Mouse (Mus musculus) limb, embryonic 10.5 days (tissue): Measurements from ENCODE around the gene Itga3. TPM values are rescaled to one million over a fixed set of nuclear protein-coding genes. Genes with fewer than 3 reads are reported as not detected.

ENCODE experiments used
- DNase-seq: peaks from one replicate; pipeline ENCODE4 v3.0.0-alpha.2; 2017; ENCODE audit warnings: low spot score
- H3K27ac ChIP-seq: fragments of 300-500 bp; sonication (generic); 2 replicates; pipeline ENCODE4 v1.5.1; 2016; ENCODE audit warnings: mild to moderate bottlenecking
- H3K27me3 ChIP-seq: fragments of 300-500 bp; sonication (generic); 2 replicates; pipeline ENCODE4 v1.6.1; 2016; ENCODE audit warnings: low read depth, mild to moderate bottlenecking; ENCODE audit not compliant: poor library complexity, severe bottlenecking
- H3K36me3 ChIP-seq: fragments of 300-500 bp; sonication (generic); 2 replicates; pipeline ENCODE4 v1.6.1; 2016; ENCODE audit warnings: mild to moderate bottlenecking, moderate library complexity
- H3K4me1 ChIP-seq: fragments of 300-500 bp; sonication (generic); 2 replicates; pipeline ENCODE4 v1.6.1; 2016
- H3K4me3 ChIP-seq: fragments of 300-500 bp; sonication (generic); 2 replicates; pipeline ENCODE4 v1.5.1; 2016; ENCODE audit warnings: mild to moderate bottlenecking, moderate library complexity
- H3K9me3 ChIP-seq: fragments of 300-500 bp; sonication (generic); replicated peaks from 2 replicates; pipeline ENCODE4 v1.6.1; 2016; ENCODE audit warnings: mild to moderate bottlenecking
- WGBS: fragments of 180-500 bp; shearing (Covaris S2); methylation state at CpG from one replicate; pipeline ENCODE4 v1.1.7; 2016; 5-methylcytosine and 5-hydroxymethylcytosine counted together
- polyA plus RNA-seq: library from polyadenylated mRNA; unstranded; fragments of >200 nt; fragmentation: Nextera tagmentation; extraction: Ambion mirVana; gene quantifications from 2 replicates; pipeline ENCODE4 v1.2.1, GENCODE M21; 2016

Gene Itga3
- polyA plus RNA-seq, 1 experiment from 2014 or later = 10.2 TPM

DNA sequence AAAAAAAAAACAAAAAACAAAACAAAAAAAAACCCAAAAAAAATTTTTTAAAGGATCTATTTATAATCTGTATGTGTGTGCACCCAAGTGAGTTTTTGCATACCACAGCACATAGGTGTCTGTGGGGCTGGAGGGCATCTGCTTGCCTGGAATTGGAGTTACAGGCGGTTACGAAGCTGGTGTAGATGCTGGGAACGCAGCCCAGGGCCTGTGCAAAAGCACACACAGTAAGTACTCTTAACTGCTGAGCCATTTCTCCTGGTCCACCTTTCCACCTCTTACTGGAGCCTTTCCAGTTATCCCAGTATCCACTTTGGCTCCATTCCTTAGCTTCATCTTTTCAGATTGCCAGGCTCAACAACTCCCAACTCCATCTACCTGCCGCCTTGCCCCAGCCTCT, 33.5 kb downstream of the Itga3 start:
- Histone ChIP-seq H3K4me1 (peaks cover 26% of the 10 kb centered on the region), H3K36me3 (0 out of 2 replicates have a peak, but pooled peaks cover 4% of the 10 kb centered on the region), H3K27ac (no peak overlapping the region), H3K27me3 (peaks cover 48% of the 10 kb centered on the region), H3K9me3 (no peaks in the 10 kb centered on the region), H3K4me3 (no peak overlapping the region)
- 95% methylated on average over 4 of the region's 4 CpGs for WGBS
- no peak for DNase-seq

DNA sequence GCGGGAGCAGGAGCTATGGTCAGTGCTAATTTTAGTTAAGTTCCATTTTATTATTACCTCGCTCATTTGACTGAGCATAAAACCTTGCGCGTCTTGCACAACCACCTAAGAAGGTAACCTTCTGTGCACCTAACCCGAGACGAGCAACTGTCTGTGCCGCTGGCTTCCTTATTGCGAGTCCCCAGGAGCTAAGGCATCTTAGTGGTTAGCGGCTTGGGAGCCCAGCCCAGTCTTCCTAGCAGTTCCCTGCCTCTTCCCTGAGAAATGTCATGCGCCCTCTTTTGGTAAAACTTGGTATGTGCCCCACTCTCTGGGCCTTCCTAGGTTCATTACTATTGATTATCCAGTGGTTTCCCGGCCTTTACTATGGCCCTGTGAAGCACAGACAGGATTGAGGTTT, 34.5 kb downstream of the Itga3 start:
- DNase-seq = peak; percentile 78
- H3K36me3 ChIP-seq = peaks cover 4% of the 10 kb centered on the region; the same call in 1 of the 2 replicates
- no peaks in the 10 kb centered on the region for H3K9me3 ChIP-seq
- peaks cover 26% of the 10 kb centered on the region for H3K4me1 ChIP-seq
- peak overlapping the region; percentile 72 for H3K4me3 ChIP-seq
- peaks cover 48% of the 10 kb centered on the region for H3K27me3 ChIP-seq
- under 1% methylated on average over 11 of the region's 11 CpGs for WGBS
- H3K27ac ChIP-seq = no peak overlapping the region

DNA sequence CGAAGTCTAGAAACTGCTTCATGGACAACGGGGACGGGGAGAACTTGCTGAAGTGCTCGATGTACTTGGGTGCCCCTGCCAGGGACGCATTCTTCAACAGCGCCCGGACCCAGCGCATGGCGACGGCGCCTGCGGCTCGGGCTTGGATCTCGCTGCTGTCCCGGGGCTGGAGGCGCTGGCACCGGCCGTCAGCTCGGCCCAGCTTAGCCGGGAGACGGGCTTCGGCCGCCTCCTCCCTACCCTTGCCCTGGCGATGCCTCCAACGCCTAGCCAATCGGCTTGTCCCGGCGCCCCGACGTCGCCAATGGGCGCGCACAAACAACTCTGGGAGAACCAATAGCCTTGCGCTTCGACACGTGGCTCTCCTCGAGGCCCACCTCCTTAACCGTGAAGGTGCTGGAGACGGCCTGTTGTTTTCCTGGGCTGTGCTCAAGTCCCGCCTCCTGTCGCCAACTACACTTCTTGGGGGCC, 35.4 kb downstream of the Itga3 start, which contains the start of gene Pdk2:
Pdk2 (minus strand) TSS at position 216 of the 471 bp plus-strand sequence.
- H3K27ac ChIP-seq = peak within 1 kb of the TSS; percentile 81
- peaks cover 4% of the 10 kb centered on the region; the same call in 1 of the 2 replicates for H3K36me3 ChIP-seq
- peak; percentile 93 for DNase-seq
- peaks cover 44% of the 10 kb centered on the region for H3K27me3 ChIP-seq
- H3K4me3 ChIP-seq = peak within 1 kb of the TSS; percentile 72
- no peaks in the 10 kb centered on the region for H3K9me3 ChIP-seq
- WGBS = 0% methylated on average over 41 of the region's 41 CpGs
- H3K4me1 ChIP-seq = peaks cover 26% of the 10 kb centered on the region

DNA sequence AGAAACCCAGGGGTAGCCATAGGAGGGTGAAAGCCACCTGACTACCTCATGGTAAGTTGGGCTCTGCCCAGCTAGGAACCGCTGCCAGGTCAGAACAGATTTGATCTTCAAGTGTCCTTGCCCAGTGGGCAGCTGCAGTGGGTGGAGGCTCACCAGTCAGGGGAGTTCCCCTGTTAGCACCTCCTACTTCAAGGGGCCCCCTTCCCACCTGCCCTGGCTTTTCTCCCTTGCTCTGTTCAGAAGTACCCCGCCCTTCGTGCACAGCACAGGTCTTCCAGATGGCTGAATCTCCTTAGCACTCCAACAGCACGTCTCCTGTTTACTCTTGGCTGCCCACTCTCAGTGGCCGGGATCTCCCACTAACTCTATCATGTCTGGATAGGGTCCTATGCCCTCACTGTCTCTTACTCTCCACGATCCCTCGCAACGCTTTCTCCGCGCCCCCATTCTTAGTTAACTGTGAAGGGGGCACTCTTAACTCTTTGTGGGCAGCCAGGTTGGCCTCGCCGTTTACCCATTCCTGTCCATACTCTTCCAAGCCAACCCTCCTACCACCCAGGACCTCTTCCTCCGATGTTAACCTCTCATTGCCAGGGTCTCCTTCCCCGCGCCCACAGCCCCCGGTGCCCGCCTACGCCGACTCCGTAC, 36.0 kb downstream of the Itga3 start:
- H3K27ac ChIP-seq = peak overlapping the region; percentile 81
- peak overlapping the region; percentile 72 for H3K4me3 ChIP-seq
- DNase-seq = no peak
- peaks cover 38% of the 10 kb centered on the region for H3K27me3 ChIP-seq
- H3K36me3 ChIP-seq = peaks cover 4% of the 10 kb centered on the region; the same call in 1 of the 2 replicates
- peaks cover 26% of the 10 kb centered on the region for H3K4me1 ChIP-seq
- H3K9me3 ChIP-seq = no peaks in the 10 kb centered on the region
- 1% methylated on average over 20 of the region's 20 CpGs for WGBS

DNA sequence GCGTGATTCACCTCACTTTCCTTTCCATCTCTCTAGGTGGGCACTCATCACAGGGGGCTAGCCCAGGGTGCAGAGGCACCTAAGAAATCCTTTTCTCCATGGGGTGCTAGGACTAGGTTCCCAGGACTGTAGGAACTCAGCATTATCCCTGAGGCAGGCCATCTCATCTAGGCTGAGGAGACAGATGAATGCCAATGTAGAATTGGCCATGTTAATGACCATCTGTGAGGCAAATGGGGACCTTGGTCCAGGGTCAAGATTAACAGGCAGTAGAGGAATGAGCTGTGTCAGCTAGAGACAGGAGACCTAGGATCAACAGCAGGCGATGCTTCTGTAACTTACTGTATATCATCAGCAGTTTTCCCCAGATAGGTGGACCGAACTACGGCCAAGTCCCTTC, 36.8 kb downstream of the Itga3 start:
- peaks cover 35% of the 10 kb centered on the region for H3K27me3 ChIP-seq
- no peak overlapping the region for H3K27ac ChIP-seq
- H3K4me1 ChIP-seq = peaks cover 28% of the 10 kb centered on the region
- DNase-seq = no peak
- no peaks in the 10 kb centered on the region for H3K9me3 ChIP-seq
- WGBS = 87% methylated on average over 4 of the region's 4 CpGs
- H3K36me3 ChIP-seq = peaks cover 4% of the 10 kb centered on the region; the same call in 1 of the 2 replicates
- H3K4me3 ChIP-seq = peak overlapping the region; percentile 72

DNA sequence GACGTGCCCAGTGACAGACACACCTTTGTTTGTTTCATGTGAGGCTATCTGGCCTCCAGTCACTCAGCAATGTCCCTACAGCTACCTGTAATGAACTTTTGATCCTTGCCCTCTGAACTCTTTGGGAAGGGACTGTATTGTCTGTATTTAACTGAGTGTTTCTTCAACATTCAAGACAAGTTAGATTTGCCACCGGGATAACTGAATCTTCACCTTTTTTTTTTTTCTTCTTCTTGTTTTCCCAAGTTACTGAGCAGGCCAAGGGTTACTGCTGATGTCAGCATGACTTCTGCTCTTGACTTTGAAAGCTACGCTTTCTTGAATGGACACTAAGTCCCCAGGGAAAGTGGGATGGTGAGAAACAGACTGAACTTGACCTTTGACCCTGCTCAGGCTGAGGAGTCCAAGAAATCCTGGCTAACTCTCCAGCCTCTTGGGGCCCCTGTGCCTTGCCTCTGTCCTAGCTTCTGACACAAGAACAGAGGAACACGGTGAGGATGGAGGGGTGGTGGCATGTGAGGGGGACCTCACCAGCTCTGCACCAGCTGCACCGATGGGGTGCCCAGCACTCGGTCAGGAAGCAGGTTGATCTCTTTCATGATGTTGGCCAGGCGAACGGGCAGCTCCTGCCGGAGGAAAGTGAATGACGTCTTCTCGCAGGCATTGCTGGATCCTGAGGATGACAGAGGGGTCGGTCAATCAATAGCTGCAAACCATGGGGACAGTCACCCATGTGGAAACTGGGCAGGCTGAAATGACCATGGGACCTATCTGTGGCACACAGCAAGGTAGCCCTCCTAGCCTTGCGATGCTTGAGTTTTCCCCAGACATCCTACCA, 37.6 kb downstream of the Itga3 start:
- Histone ChIP-seq H3K9me3 (no peaks in the 10 kb centered on the region), H3K4me3 (no peak overlapping the region), H3K4me1 (peaks cover 29% of the 10 kb centered on the region), H3K27ac (no peak overlapping the region), H3K36me3 (peaks cover 4% of the 10 kb centered on the region; the same call in 1 of the 2 replicates), H3K27me3 (peaks cover 36% of the 10 kb centered on the region)
- 87% methylated on average over 13 of the region's 13 CpGs for WGBS
- DNase-seq = no peak

DNA sequence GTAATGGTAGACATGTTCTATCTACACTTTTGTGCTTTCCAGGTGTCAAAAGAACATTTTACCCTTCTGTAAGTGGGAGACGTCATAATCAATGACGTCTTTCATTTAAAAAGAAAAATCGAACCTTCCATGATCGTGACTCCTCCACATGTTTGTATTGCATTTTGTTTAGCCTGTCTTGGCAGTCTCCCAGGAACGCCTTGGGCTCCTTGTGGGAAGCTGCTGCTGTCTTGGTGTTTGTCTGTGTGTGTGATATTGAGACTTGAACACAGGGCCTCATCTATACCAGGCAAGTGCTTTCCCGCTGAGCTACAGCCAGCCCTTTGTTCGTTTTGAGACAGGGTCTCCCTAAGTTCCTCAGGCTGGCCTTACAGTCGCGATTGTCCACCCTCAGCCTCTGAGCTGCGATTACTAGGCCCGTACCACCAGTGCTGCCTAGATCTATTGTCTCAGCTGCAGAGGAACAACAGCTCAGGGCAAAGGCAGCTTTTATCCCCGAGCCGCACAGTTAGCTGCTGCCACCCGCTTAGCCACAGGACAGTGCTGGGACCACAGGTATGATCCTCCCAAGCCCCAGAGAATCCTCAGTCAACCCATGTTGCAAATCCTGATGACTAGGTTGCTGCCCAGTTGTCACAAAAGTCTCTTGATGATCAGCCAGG, 38.3 kb downstream of the Itga3 start:
- Histone ChIP-seq H3K4me3 (no peak overlapping the region), H3K9me3 (no peaks in the 10 kb centered on the region), H3K4me1 (peaks cover 36% of the 10 kb centered on the region), H3K27ac (no peak overlapping the region), H3K36me3 (peaks cover 4% of the 10 kb centered on the region; the same call in 1 of the 2 replicates), H3K27me3 (peaks cover 36% of the 10 kb centered on the region)
- WGBS = 84% methylated on average over 14 of the region's 14 CpGs
- no peak for DNase-seq

DNA sequence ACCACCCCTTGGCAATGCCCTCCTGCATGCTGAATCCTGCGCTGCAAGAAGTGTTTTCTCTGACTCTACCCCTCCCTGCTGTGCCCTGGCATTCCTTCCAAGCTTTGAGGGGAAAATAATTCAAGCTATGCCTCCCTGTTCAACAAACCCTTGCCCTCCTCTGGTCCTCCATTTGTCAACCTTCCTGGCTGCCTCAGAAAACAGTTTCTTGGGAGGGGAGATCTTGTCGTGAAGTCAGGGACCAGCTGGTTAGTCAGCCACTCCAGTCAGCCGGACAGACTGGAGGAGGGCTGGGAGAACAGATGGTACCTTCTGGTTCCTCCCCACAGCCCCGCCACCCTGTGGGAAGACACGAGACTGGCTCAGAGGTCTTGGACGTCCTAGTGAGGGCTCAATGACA, 39.3 kb downstream of the Itga3 start:
- Histone ChIP-seq H3K36me3 (peaks cover 4% of the 10 kb centered on the region; the same call in 1 of the 2 replicates), H3K27me3 (peaks cover 45% of the 10 kb centered on the region), H3K9me3 (no peaks in the 10 kb centered on the region), H3K4me3 (no peak overlapping the region), H3K27ac (no peak overlapping the region), H3K4me1 (peaks cover 38% of the 10 kb centered on the region)
- WGBS = 63% methylated on average over 6 of the region's 6 CpGs
- DNase-seq = no peak

DNA sequence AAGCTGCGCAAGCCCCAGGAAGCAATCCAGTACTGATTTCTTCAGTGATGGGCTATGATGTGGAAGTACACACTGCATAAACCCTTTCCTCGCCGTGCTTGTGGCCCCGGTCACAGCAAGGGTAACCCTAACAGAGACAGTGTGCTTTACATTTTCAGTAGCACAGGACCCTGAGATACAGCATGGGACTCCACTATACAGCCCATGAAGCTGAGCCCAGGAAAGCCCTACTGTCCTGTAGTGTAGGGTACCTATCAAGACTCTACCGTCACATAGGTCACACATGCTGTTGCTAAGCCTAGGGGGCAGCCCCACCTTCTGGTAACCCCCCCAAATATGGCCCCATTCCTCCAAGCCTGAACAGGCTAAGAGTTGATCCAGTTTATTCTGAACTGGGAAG, 40.1 kb downstream of the Itga3 start:
- no peak for DNase-seq
- H3K4me3 ChIP-seq = no peak overlapping the region
- H3K27ac ChIP-seq = no peak overlapping the region
- H3K9me3 ChIP-seq = no peaks in the 10 kb centered on the region
- H3K4me1 ChIP-seq = peaks cover 31% of the 10 kb centered on the region
- 94% methylated on average over 5 of the region's 5 CpGs for WGBS
- peaks cover 53% of the 10 kb centered on the region for H3K27me3 ChIP-seq
- H3K36me3 ChIP-seq = peaks cover 4% of the 10 kb centered on the region; the same call in 1 of the 2 replicates

DNA sequence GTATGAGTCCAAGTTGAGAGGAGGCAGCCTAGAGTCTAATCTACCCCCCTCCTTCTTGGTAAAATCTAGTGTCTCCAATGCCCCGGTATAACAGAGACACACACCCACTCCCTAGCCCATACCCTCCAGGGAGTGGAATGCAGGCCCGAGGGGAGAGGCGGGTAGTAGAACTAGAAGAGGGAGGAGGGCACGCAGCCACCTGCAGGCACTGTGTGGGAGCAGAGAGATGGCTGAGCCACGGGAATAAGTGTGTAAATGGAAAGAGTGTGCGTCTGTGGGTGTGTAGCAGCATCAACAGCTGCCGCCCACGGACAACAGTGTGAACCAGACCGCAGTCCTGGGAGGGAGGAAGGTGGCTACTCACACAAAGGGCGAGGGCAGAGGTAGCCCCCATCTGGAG, 41.7 kb downstream of the Itga3 start:
- peaks cover 46% of the 10 kb centered on the region for H3K27me3 ChIP-seq
- no peak overlapping the region for H3K27ac ChIP-seq
- DNase-seq = no peak
- H3K9me3 ChIP-seq = no peaks in the 10 kb centered on the region
- 72% methylated on average over 10 of the region's 10 CpGs for WGBS
- no peak overlapping the region for H3K4me3 ChIP-seq
- H3K36me3 ChIP-seq = peaks cover 4% of the 10 kb centered on the region; the same call in 1 of the 2 replicates
- peaks cover 16% of the 10 kb centered on the region for H3K4me1 ChIP-seq

DNA sequence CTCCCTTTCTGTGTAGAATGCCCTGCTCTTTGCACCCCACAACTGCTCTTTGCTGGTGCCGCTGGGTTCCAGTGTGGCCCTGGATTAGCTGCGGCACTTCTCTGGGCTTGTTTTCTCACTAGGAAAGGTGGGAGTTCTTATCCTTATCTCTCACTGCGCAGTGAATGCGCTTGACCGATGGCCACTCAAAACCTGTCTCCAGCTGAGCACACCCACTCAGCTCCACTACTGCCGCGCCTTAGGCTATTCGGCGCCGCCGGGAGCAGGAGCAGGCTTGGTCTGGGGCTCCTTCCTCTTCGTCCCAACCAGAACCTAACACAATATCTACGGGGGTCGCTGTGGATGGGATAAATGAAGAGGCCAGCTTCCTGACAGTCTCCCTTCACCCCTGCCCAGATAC, 43.0 kb downstream of the Itga3 start:
- Histone ChIP-seq H3K36me3 (peaks cover 4% of the 10 kb centered on the region; the same call in 1 of the 2 replicates), H3K4me1 (peaks cover 14% of the 10 kb centered on the region), H3K9me3 (no peaks in the 10 kb centered on the region), H3K27ac (no peak overlapping the region), H3K27me3 (peaks cover 43% of the 10 kb centered on the region), H3K4me3 (no peak overlapping the region)
- DNase-seq = no peak
- WGBS = 71% methylated on average over 14 of the region's 14 CpGs

DNA sequence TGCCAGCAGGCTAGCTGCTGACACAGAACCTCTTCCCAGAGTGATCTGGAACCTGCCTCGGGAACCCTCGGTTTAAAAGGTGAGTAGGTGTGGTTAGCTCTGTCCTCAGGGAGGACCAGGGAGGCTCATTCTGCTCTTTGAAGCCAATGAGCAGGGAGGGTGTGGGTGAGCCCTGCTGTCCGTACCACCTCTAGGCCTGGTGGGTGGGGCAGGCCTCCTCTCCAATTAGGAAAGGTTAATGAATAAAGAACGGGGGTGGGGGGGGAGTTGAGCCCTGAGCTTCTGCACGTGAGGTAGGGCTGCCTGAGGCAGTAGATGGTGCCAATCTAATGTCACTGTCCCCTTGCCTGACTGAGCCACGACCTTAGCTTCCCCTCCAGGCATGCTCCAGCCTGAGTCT, 43.7 kb downstream of the Itga3 start:
- H3K4me1 ChIP-seq = peaks cover 20% of the 10 kb centered on the region
- no peak for DNase-seq
- WGBS = 31% methylated on average over 6 of the region's 6 CpGs
- H3K4me3 ChIP-seq = no peak overlapping the region
- no peaks in the 10 kb centered on the region; the same call in 1 of the 2 replicates for H3K36me3 ChIP-seq
- H3K27me3 ChIP-seq = peaks cover 50% of the 10 kb centered on the region
- H3K9me3 ChIP-seq = no peaks in the 10 kb centered on the region
- no peak overlapping the region for H3K27ac ChIP-seq
